Mouse (Mus musculus) liver, embryonic 15.5 days (tissue): ENCODE data around the gene Fbxl17. TPM values are rescaled to one million over a fixed set of nuclear protein-coding genes. Genes with fewer than 3 reads are reported as not detected.

Experiments
- ATAC-seq: fragments of 200-750 bp; cut with Nextera tagmentation; 2 replicates; pipeline ENCODE4 v1.8.0; 2017; ENCODE audit warnings: moderate number of reproducible peaks, mild to moderate bottlenecking, moderate library complexity; ENCODE audit not compliant: insufficient read depth
- H3K27ac ChIP-seq: fragments of 300-500 bp; sonication (generic); replicated peaks from 2 replicates; pipeline ENCODE4 v1.5.1; 2015; ENCODE audit warnings: mild to moderate bottlenecking, inconsistent platforms
- H3K27me3 ChIP-seq: fragments of 300-500 bp; sonication (generic); 2 replicates; pipeline ENCODE4 v1.6.1; 2015; ENCODE audit warnings: mild to moderate bottlenecking, inconsistent platforms
- H3K36me3 ChIP-seq: fragments of 300-500 bp; sonication (generic); replicated peaks from 2 replicates; pipeline ENCODE4 v1.6.1; 2015; ENCODE audit warnings: moderate library complexity, mild to moderate bottlenecking, inconsistent platforms
- H3K4me1 ChIP-seq: fragments of 300-500 bp; sonication (generic); replicated peaks from 2 replicates; pipeline ENCODE4 v1.6.1; 2015; ENCODE audit warnings: inconsistent platforms
- H3K4me2 ChIP-seq: fragments of 300-500 bp; sonication (generic); 2 replicates; pipeline ENCODE4 v1.6.1; 2015; ENCODE audit warnings: moderate library complexity, mild to moderate bottlenecking, inconsistent platforms
- H3K4me3 ChIP-seq: fragments of 300-500 bp; sonication (generic); replicated peaks from 2 replicates; pipeline ENCODE4 v1.5.1; 2015; ENCODE audit warnings: mild to moderate bottlenecking, inconsistent platforms
- H3K9ac ChIP-seq: fragments of 300-500 bp; sonication (generic); 2 replicates; pipeline ENCODE4 v1.6.1; 2015; ENCODE audit warnings: moderate library complexity, mild to moderate bottlenecking, inconsistent platforms
- H3K9me3 ChIP-seq: fragments of 300-500 bp; sonication (generic); replicated peaks from 2 replicates; pipeline ENCODE4 v1.6.1; 2016; ENCODE audit warnings: inconsistent platforms
- WGBS: fragments of 180-500 bp; shearing (Covaris S2); methylation state at CpG from one replicate; pipeline ENCODE4 v1.1.7; 2015; ENCODE audit warnings: mixed read lengths; ENCODE audit not compliant: insufficient replicate concordance; 5-methylcytosine and 5-hydroxymethylcytosine counted together
- polyA plus RNA-seq: library from polyadenylated mRNA; unstranded; fragments of >200 nt; fragmentation: Nextera tagmentation; extraction: Ambion mirVana; gene quantifications from 2 replicates; pipeline ENCODE4 v1.2.1, GENCODE M21; 2015

Gene Fbxl17
- polyA plus RNA-seq, 1 experiment from 2014 or later: 1.8 TPM

DNA sequence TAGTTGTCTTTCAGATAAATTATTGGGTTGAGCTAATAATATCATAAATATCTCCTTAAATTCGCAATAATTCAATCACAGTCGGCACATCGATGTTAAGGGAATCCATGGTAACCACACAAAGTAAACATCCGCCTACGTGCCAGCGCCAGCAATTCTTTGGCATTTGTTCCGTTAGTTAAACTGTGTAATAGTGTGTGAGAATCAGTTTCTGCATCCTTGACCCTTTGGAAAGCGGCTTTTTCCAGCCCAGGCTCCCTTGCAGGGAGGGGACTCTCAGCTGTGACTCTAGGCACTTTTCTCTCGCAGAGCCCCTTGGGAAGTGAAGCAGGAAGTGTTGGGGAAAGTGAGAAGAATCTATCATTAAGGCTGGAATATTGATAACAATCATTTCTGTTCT is 314.3 kb downstream of the Fbxl17 start:
- H3K4me3 ChIP-seq: no peak overlapping the region
- no peak overlapping the region for H3K9ac ChIP-seq
- H3K4me1 ChIP-seq: 0 out of 2 replicates have a peak, but pooled peaks cover 6% of the 10 kb centered on the region
- H3K27me3 ChIP-seq: no peaks in the 10 kb centered on the region
- WGBS: 72% methylated on average over 9 of the region's 9 CpGs
- ATAC-seq: no peak
- H3K27ac ChIP-seq: no peak overlapping the region
- no peak overlapping the region for H3K4me2 ChIP-seq
- H3K9me3 ChIP-seq: no peaks in the 10 kb centered on the region
- no peaks in the 10 kb centered on the region for H3K36me3 ChIP-seq

GRCm38 (mm10) chr17:63184844-63185504 is 314.8 kb downstream of the Fbxl17 start:
- no peak for ATAC-seq
- Histone ChIP-seq H3K4me1 (0 out of 2 replicates have a peak, but pooled peaks cover 6% of the 10 kb centered on the region), H3K9ac (no peak overlapping the region), H3K36me3 (no peaks in the 10 kb centered on the region), H3K4me2 (no peak overlapping the region), H3K27ac (no peak overlapping the region), H3K4me3 (no peak overlapping the region), H3K9me3 (no peaks in the 10 kb centered on the region), H3K27me3 (no peaks in the 10 kb centered on the region)
- WGBS: 79% methylated on average over 10 of the region's 10 CpGs

GRCm38 (mm10) chr17:63183431-63183830 is 316.4 kb downstream of the Fbxl17 start:
- H3K27me3 ChIP-seq: no peaks in the 10 kb centered on the region
- no peak overlapping the region for H3K27ac ChIP-seq
- no peak overlapping the region for H3K9ac ChIP-seq
- 35% methylated on average over 3 of the region's 3 CpGs for WGBS
- H3K4me1 ChIP-seq: 0 out of 2 replicates have a peak, but pooled peaks cover 3% of the 10 kb centered on the region
- H3K9me3 ChIP-seq: no peaks in the 10 kb centered on the region
- no peak for ATAC-seq
- no peak overlapping the region for H3K4me2 ChIP-seq
- H3K4me3 ChIP-seq: no peak overlapping the region
- H3K36me3 ChIP-seq: no peaks in the 10 kb centered on the region

GRCm38 (mm10) chr17:63181661-63182060 is 318.2 kb downstream of the Fbxl17 start:
- H3K36me3 ChIP-seq: no peaks in the 10 kb centered on the region
- no peak for ATAC-seq

GRCm38 (mm10) chr17:63180042-63180441 is 319.8 kb downstream of the Fbxl17 start:
- Histone ChIP-seq H3K4me3 (no peak overlapping the region), H3K4me1 (no peaks in the 10 kb centered on the region; the same call in 1 of the 2 replicates), H3K9ac (no peak overlapping the region), H3K4me2 (no peak overlapping the region), H3K27ac (no peak overlapping the region), H3K9me3 (no peaks in the 10 kb centered on the region), H3K36me3 (no peaks in the 10 kb centered on the region), H3K27me3 (no peaks in the 10 kb centered on the region)
- ATAC-seq: no peak
- 53% methylated on average over 3 of the region's 3 CpGs for WGBS

More at GRCm38 (mm10) chr17:63181661-63182060, 318.2 kb downstream of the Fbxl17 start:
- Histone ChIP-seq H3K4me3 (no peak overlapping the region), H3K9ac (no peak overlapping the region), H3K27me3 (no peaks in the 10 kb centered on the region), H3K4me2 (no peak overlapping the region), H3K27ac (no peak overlapping the region), H3K4me1 (peaks cover 3% of the 10 kb centered on the region; the same call in 1 of the 2 replicates), H3K9me3 (no peaks in the 10 kb centered on the region)
- WGBS: 82% methylated on average over 5 of the region's 5 CpGs

DNA sequence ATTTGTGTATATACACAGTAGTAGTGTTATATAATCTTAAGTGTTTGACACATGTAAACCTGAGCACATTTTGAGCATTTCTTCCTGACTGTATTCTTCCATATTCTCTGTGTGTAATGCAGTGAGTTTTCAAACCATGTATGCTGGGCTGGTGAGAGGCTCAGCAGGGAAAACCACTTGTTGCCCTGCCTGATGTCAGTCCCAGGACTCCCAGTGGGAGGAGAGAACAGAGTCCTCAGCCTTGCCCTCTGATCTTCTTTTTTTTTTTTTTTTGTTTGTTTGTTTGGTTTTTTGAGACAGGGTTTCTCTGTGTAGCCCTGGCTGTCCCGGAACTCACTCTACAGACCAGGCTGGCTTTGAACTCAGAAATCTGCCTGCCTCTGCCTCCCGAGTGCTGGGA is 321.5 kb downstream of the Fbxl17 start:
- Histone ChIP-seq H3K27me3 (no peaks in the 10 kb centered on the region), H3K27ac (no peak overlapping the region), H3K4me2 (no peak overlapping the region), H3K4me3 (no peak overlapping the region), H3K4me1 (no peaks in the 10 kb centered on the region; the same call in 1 of the 2 replicates), H3K36me3 (no peaks in the 10 kb centered on the region), H3K9me3 (no peaks in the 10 kb centered on the region), H3K9ac (no peak overlapping the region)
- no peak for ATAC-seq
- WGBS: 81% methylated on average over 2 of the region's 2 CpGs

GRCm38 (mm10) chr17:63176411-63176810 is 323.4 kb downstream of the Fbxl17 start:
- Histone ChIP-seq H3K27me3 (no peaks in the 10 kb centered on the region), H3K9me3 (no peaks in the 10 kb centered on the region), H3K4me1 (no peaks in the 10 kb centered on the region; the same call in 1 of the 2 replicates), H3K4me2 (no peak overlapping the region), H3K4me3 (no peak overlapping the region), H3K36me3 (no peaks in the 10 kb centered on the region), H3K9ac (no peak overlapping the region), H3K27ac (no peak overlapping the region)
- WGBS: 69% methylated on average over 5 of the region's 5 CpGs
- no peak for ATAC-seq

DNA sequence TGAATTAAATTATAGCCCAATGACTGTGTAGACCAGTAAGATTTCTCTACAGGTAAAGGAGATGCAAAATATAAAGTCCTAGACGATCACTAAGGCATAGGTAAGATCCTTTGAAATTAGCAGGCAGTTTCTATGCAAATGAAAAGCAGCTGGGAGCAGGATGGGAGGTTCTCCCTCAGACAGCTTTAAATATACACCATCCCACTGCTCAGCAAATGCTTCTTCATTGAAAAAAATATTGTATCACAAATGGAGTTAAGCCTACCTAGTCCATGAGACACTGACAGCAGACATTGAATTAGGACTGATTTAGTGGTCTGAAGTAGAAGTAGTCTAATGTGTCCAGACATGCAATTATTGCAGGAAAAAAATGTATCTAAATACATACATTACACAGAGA is 327.1 kb downstream of the Fbxl17 start:
- Histone ChIP-seq H3K36me3 (no peaks in the 10 kb centered on the region), H3K27me3 (no peaks in the 10 kb centered on the region), H3K4me3 (no peak overlapping the region), H3K9ac (no peak overlapping the region), H3K4me1 (no peaks in the 10 kb centered on the region; the same call in 1 of the 2 replicates), H3K4me2 (no peak overlapping the region), H3K27ac (no peak overlapping the region), H3K9me3 (no peaks in the 10 kb centered on the region)
- ATAC-seq: no peak
- WGBS: 67% methylated on average over 1 of the region's 1 CpGs

GRCm38 (mm10) chr17:63171890-63172491 is 327.8 kb downstream of the Fbxl17 start:
- H3K27ac ChIP-seq: no peak overlapping the region
- no peaks in the 10 kb centered on the region for H3K4me1 ChIP-seq
- H3K9ac ChIP-seq: no peak overlapping the region
- no peaks in the 10 kb centered on the region for H3K9me3 ChIP-seq
- ATAC-seq: no peak
- no peaks in the 10 kb centered on the region for H3K36me3 ChIP-seq
- H3K4me3 ChIP-seq: no peak overlapping the region
- H3K27me3 ChIP-seq: no peaks in the 10 kb centered on the region
- H3K4me2 ChIP-seq: no peak overlapping the region
- WGBS: 62% methylated on average over 5 of the region's 5 CpGs

GRCm38 (mm10) chr17:63171264-63171663 is 328.6 kb downstream of the Fbxl17 start:
- ATAC-seq: no peak
- Histone ChIP-seq H3K27me3 (no peaks in the 10 kb centered on the region), H3K27ac (no peak overlapping the region), H3K4me3 (no peak overlapping the region), H3K4me1 (no peaks in the 10 kb centered on the region), H3K9ac (no peak overlapping the region), H3K4me2 (no peak overlapping the region), H3K36me3 (no peaks in the 10 kb centered on the region), H3K9me3 (no peaks in the 10 kb centered on the region)
- WGBS: 68% methylated on average over 5 of the region's 5 CpGs

DNA sequence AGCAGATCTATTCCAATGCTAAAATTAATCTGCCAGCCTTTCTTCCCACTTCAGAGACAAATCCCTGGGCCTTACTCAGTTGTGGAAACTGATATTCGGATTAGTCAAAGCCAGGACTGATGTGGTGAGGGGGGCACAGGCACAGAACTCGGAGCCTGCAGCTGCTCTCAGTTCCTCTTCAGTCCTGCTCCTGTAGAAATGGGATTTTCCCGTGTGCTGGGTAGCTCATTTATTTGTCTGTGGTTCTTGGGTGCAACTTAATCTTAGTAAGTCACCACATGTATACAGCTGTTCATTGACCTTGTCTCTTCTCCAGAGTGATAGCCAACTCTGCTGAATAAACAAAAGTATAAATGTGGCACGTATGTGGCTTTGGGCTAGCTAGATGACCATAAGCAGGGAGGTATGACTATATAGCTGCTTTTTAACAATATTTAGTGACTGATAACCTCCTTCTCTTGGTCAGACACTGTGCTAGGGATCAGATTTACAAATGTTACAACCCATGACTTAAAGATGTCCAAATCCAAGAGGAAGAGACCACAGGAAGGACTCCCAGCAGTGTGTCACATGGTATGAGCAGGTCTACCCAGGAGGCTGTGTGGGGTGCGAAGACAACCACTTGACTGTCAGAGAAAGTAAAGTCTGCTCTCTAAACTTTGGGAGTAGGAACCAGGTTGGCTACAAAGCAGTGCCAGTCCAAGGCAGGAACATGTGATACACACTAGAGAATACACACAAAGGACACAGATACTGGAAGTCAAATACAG is 331.6 kb downstream of the Fbxl17 start:
- no peaks in the 10 kb centered on the region for H3K4me1 ChIP-seq
- 59% methylated on average over 5 of the region's 5 CpGs for WGBS
- ATAC-seq: no peak
- H3K27ac ChIP-seq: no peak overlapping the region
- H3K4me3 ChIP-seq: no peak overlapping the region
- no peaks in the 10 kb centered on the region for H3K36me3 ChIP-seq
- no peak overlapping the region for H3K4me2 ChIP-seq
- H3K27me3 ChIP-seq: no peaks in the 10 kb centered on the region
- H3K9me3 ChIP-seq: no peaks in the 10 kb centered on the region
- no peak overlapping the region for H3K9ac ChIP-seq
